Mouse (Mus musculus) hindlimb bud, embryonic 11.5 days (tissue): ENCODE results near the gene Olfr1385.
"Not testable (repeated sequence)": the region's sequence is repeated elsewhere in the genome, so short reads cannot be mapped to it uniquely, and the experiment has no call there.

ENCODE experiments used
- DNase-seq: peaks from one replicate; pipeline ENCODE4 v3.0.0-alpha.2; 2012; ENCODE audit warnings: low read depth, low spot score; ENCODE audit errors: extremely low spot score

Gene Olfr1385

GRCm38 (mm10) chr11:49488770-49489169 lies at the start of gene Olfr1385:
Gene Olfr1385 (plus strand): TSS chr11:49489070.
- DNase-seq, result not testable (repeated sequence)

GRCm38 (mm10) chr11:49455043-49455442 lies 33.8 kb upstream of the Olfr1385 start, which contains the start of gene Olfr1387:
Gene Olfr1387 (plus strand): TSS chr11:49455343.
- DNase-seq, result no peak

- DNase-seq, result not testable (repeated sequence)
These were observed 24.1 kb upstream of the Olfr1385 start, which contains the start of gene Olfr1386 for GRCm38 (mm10) chr11:49464746-49465145. Gene Olfr1386 (plus strand): TSS chr11:49465046.

GRCm38 (mm10) chr11:49485973-49486372 lies 2.9 kb upstream of the Olfr1385 start:
- DNase-seq, result no peak

GRCm38 (mm10) chr11:49518086-49518485 lies 29.2 kb downstream of the Olfr1385 start:
- DNase-seq, result no peak

DNA sequence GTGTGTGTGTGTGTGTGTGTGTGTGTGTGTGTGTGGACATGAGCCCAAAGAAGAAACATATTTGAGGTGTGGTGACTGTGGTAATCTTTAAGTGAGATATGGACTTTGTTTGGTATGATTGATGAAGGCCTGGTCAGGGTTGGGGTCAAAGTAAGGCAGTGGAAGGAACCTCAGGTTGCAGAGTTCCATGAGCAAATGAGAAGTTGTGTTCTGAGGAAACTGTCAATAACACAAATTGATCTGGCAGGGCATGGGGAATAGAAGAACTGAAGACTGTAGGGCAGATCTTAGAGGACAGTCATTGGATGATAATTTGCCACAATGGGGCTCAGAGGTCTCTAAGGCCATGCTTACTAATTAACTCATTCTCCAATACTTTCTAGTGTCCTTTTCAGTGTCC lies 30.5 kb downstream of the Olfr1385 start, which contains the start of gene Olfr1383:
Gene Olfr1383 (plus strand): TSS at position 301 of the 400 bp plus-strand sequence.
- DNase-seq, result no peak

GRCm38 (mm10) chr11:49527947-49528346 lies 39.1 kb downstream of the Olfr1385 start, which contains the start of gene Olfr1382:
Gene Olfr1382 (plus strand): TSS chr11:49528247.
- DNase-seq, result no peak

DNA sequence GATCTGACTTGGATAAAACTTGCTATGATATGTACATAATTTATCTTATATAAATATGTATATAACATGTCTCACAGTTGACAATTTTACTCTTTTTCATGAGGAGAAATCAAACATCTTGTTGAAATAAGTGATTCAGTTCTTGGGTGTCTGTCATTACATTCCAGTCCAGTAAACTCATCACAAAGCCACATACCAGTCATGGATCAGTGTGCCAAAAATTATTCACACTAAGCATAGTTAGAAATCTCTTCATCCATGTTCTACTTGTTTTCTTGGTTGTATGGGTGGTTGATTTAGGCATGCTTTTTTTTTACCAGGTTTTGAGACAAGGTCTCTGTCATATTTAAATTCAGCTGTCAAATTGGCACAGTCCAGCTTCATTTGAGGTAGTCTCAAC lies 43.9 kb downstream of the Olfr1385 start:
- DNase-seq, result no peak

GRCm38 (mm10) chr11:49536631-49537030 lies 47.8 kb downstream of the Olfr1385 start:
- not testable (repeated sequence) for DNase-seq

GRCm38 (mm10) chr11:49543149-49543548 lies 54.3 kb downstream of the Olfr1385 start, which contains the start of gene Olfr1381:
Gene Olfr1381 (plus strand): TSS chr11:49543449.
- DNase-seq, result not testable (repeated sequence)
